Mouse (Mus musculus): ENCODE measurements around the gene Lgals12.

Lgals12 gene

DNA sequence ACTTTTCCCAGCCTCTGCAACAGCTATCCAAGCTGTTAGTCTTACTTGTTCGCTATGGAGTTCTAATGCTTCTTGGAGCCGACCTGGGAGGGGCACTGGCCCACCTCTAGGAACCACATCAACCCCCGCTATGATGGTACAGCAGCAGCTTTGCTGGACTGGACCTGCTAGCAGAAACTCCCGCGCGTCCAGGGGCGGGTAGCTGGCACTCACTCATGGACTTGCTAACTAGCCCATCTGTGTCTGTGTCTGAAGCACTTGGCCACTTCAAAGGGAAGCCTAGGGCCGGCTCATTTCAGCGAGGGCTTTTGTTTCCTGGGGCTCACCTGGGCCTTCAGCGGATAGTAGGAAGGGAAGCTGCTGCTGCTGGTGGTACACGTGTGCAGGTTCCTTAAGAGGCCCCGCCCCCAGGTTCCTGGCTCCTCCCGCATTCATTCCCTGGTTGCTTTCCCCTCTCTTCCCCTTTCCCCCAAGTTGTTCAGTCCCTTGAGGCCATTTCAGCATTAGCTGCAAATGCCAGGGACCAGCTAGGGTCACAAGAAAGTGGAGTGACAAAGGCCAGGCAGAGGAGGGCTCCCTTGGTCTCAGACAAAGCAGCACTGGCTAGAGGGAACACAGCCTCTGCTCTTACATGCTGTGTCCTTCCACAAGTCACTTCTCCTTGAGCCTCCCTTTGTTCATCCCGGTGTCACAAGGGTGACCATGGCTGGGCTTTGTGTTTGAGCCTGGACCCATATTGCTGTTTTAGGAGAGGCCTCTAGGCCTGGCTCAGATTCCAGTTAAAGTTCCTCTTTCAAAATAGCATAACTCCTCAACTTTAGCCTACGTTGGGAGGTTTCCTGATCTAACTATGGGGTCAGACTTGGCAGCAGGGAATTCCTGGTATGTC is at the start of gene Lgals12:
TSS of gene Lgals12 (minus strand) at position 393 of the 889 bp plus-strand sequence.
- DNase-seq (ENCODE audit: low read depth, low spot score), result no peak

- no peak for DNase-seq (ENCODE audit: low read depth, low spot score)
These were observed 42.1 kb upstream of the Lgals12 start for GRCm38 (mm10) chr19:7648913-7649666.

DNA sequence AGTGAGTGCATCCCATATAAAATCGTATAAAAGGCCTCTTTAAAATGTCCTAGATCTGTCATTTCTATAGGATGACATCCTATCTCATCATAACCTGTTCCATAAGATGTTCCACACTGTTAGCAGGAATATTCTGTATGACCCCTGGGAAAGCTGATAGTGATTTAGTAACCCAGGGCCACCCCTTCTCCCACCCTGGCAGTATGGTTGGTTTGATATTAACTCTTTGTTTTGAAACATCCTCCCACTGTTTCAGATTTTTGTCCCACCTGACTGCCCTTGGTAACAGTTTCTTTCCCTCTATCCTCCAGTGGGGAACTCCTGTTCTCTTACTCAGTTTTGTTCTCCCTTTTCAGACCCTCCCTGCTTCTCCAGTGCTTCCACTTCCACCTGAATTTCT is 26.8 kb upstream of the Lgals12 start:
- no peak for DNase-seq (ENCODE audit: low read depth, low spot score)

DNA sequence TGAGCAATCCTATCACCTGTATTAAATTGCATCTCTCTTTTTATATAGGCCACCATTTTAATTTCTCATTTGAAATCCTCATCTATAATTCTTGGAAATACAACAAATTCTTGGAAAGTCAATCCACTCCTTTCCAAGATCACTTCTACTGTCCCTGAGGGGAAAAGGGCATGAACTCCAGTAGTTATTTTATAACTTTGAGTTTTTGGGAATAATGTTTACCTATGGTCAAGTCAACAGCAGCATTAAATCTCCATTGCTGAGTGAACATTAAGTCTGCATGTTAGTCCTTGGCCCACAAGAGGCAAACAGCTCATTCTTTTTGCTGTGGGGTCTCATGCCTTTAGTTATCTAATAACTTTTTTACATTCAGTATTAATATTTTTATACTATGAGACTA is 26.0 kb upstream of the Lgals12 start:
- no peak for DNase-seq (ENCODE audit: low read depth, low spot score)

- peak; percentile 37 for DNase-seq (ENCODE audit: low read depth, low spot score)
These were observed 10.7 kb upstream of the Lgals12 start for GRCm38 (mm10) chr19:7617696-7618095.

GRCm38 (mm10) chr19:7617085-7617484 is 10.1 kb upstream of the Lgals12 start:
- no peak for DNase-seq (ENCODE audit: low read depth, low spot score)

DNA sequence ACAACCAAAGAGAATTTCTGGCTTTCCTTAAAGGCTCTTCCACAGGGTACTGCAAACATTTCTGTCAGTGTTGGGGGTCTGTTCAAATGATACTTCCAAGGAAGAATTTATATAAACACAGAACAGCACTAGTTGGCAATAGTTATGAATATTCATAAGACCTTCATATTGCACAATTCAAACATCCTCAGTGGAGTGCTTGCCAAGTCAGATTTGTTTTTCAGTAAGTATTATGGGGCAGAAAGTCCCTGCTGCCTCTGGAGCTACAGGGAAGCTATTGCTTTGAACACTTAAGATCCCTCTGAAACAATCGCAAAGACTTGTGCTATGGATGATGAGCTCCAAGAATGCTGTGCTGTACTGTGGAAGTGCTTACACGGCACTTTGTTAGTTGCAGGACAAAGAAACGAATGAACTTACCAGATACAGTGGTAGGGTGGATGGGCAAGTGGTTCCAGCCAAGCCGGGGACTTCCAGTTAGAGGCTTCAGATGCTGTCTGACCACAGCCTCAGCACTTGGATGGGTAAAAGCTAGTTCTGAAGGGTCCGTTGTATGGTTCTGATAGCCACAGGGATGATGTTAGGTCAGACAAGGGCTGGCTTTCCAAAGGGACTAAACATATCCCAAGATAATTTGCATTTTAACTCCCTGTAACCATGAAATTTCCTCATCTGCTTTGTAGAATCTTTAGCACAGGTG is 9.4 kb upstream of the Lgals12 start:
- no peak for DNase-seq (ENCODE audit: low read depth, low spot score)

GRCm38 (mm10) chr19:7613151-7613550 is 6.2 kb upstream of the Lgals12 start:
- DNase-seq (ENCODE audit: low read depth, low spot score), result no peak

GRCm38 (mm10) chr19:7611942-7612757 is 5.2 kb upstream of the Lgals12 start, which contains the start of gene Hrasls5:
Gene Hrasls5, plus strand, starts transcription at chr19:7612541.
- no peak for DNase-seq (ENCODE audit: low read depth, low spot score)

- no peak for DNase-seq (ENCODE audit: low read depth, low spot score)
These were observed 753 bp upstream of the Lgals12 start for GRCm38 (mm10) chr19:7607690-7608201.

GRCm38 (mm10) chr19:7605930-7606783 is 836 bp downstream of the Lgals12 start:
- DNase-seq (ENCODE audit: low read depth, low spot score), result peak; percentile 72

GRCm38 (mm10) chr19:7605013-7605412 is 2.0 kb downstream of the Lgals12 start:
- DNase-seq (ENCODE audit: low read depth, low spot score), result no peak

DNA sequence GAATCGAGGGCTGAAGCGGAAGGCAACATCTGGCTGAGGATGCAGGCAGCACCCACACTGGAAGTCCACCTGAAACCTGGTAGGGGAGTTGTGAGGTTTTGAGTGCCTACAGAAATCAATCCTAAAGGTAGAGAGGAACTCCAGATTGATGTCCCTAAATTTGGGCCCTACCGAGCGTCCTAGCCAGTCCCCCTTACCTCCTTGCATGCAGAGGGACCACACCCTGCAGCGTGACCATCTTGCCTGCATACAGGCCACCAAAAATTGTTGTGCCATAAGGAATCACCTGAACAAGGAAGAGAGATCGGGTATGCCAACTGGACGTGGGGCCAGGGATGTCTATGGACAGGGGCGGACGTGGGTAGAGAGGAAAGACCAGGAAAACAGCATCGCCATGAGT is 2.9 kb downstream of the Lgals12 start:
- no peak for DNase-seq (ENCODE audit: low read depth, low spot score)

DNA sequence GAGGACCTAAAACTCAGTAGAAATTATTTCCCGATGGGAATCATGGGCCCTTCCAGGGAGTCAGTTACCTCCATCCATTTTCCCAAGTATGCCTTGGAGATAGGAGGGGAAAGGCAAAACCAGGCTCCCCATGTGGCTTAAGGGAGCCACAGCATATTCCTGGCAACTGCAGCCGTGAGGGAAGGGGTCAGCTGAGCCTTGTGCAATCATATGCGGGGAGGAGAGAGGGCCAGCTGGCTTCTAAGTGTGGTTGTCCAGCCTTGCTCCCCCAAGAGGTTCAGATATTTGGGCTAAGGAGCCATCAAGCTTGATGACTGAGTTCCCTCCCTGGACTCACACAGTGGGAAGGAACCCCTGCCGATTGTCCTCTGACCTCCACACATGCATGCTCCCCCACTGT is 5.4 kb downstream of the Lgals12 start:
- no peak for DNase-seq (ENCODE audit: low read depth, low spot score)

GRCm38 (mm10) chr19:7598481-7598880 is 8.5 kb downstream of the Lgals12 start:
- DNase-seq (ENCODE audit: low read depth, low spot score), result no peak

GRCm38 (mm10) chr19:7595534-7595933 is 11.5 kb downstream of the Lgals12 start:
- no peak for DNase-seq (ENCODE audit: low read depth, low spot score)

- DNase-seq (ENCODE audit: low read depth, low spot score), result no peak
These were observed 15.0 kb downstream of the Lgals12 start for GRCm38 (mm10) chr19:7592018-7592417.

- DNase-seq (ENCODE audit: low read depth, low spot score), result no peak
These were observed 16.2 kb downstream of the Lgals12 start for GRCm38 (mm10) chr19:7590795-7591194.

DNA sequence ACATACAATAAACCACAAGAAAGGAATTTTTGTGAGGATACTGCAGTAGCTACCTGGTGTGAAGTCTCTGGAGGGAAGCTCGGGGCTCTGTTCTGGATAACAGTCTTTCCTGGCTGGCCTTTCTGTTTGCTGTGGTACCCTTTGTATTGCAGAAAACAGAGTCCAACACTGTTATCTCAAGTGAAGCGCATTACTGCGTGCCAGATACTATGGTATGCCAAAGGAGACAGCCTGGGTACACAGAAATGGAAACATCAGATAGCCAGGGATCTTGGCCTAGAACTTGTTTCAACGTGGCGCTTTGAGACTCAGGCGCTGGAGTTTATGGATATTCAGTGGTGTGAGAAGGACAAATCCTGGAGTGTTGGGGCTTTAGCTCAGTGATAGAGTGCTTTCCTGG is 21.2 kb downstream of the Lgals12 start:
- DNase-seq (ENCODE audit: low read depth, low spot score), result no peak

DNA sequence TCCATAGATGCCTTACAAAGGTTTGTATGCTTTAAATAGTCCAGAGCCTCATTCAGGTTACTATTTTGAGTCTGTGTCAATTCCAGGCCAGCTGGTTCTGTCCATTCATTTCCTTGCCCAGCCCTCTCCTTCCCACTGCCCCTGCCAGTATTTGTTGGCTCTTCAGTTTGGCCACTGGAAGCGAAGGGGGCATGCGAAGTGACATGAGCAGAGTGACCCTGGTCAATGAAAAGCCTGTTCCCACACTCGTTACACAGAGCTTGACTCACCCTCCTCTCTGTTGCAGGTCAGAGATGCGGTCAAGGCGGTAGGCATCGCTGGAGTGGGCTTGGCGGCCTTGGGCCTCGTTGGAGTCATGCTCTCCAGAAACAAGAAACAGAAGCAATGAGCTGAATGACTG is 21.7 kb downstream of the Lgals12 start:
- no peak for DNase-seq (ENCODE audit: low read depth, low spot score)

All from brain, embryonic 18.5 days (tissue).